Mouse (Mus musculus) common myeloid progenitor, adult 5-6 weeks (primary cell): ENCODE data around the gene Cnep1r1. TPM values are rescaled to one million over a fixed set of nuclear protein-coding genes. Genes with fewer than 3 reads are reported as not detected.

Experiments
- ATAC-seq: replicated peaks from 2 replicates; pipeline ENCODE4 v1.8.0; 2016; ENCODE audit warnings: low read depth, mild to moderate bottlenecking, moderate TSS enrichment, inconsistent platforms; ENCODE audit not compliant: poor library complexity, severe bottlenecking
- total RNA-seq: library from RNA; stranded (forward); fragments of 200-1000, 187-1606 nt; gene quantifications from 2 replicates; pipeline ENCODE4 v1.2.3, GENCODE M21; 2017

Cnep1r1 gene
- total RNA-seq, 1 experiment from 2014 or later = 16.5 TPM

GRCm38 (mm10) chr8:88183121-88183520, 64.6 kb downstream of the Cnep1r1 start:
- no peak for ATAC-seq

Other genes with a start within 250 kb of the Cnep1r1 start
- gene Zfp423, start 159.2 kb upstream of the Cnep1r1 start, total RNA-seq = not detected in 2 replicates
- gene Heatr3, start 19.1 kb downstream of the Cnep1r1 start, total RNA-seq = 55.4 and 58.3 TPM in 2 replicates
- 46.1 and 46.8 TPM in 2 replicates for gene Tent4b, start 80.4 kb downstream of the Cnep1r1 start, total RNA-seq
- 41.1 and 46.5 TPM in 2 replicates for gene Adcy7, start 153.6 kb downstream of the Cnep1r1 start, total RNA-seq
- 69.6 and 88.8 TPM in 2 replicates for gene Brd7, start 243.4 kb downstream of the Cnep1r1 start, total RNA-seq